Mouse (Mus musculus) neural tube, embryonic 11.5 days (tissue): ENCODE data around the gene Limch1. TPM values are rescaled to one million over a fixed set of nuclear protein-coding genes. Genes with fewer than 3 reads are reported as not detected.

Experiments
- ATAC-seq: fragments of 200-750 bp; cut with Nextera tagmentation; 2 replicates; pipeline ENCODE4 v1.8.0; 2017; ENCODE audit warnings: moderate number of reproducible peaks, mild to moderate bottlenecking, moderate TSS enrichment, moderate library complexity; ENCODE audit not compliant: insufficient read depth, low FRiP score, low TSS enrichment
- DNase-seq: peaks from one replicate; pipeline ENCODE4 v3.0.0-alpha.2; 2015; ENCODE audit warnings: low spot score
- H3K27ac ChIP-seq: fragments of 300-500 bp; sonication (generic); 2 replicates; pipeline ENCODE4 v1.5.1; 2014; ENCODE audit warnings: low read depth, mild to moderate bottlenecking, low read length
- H3K27me3 ChIP-seq: fragments of 300-500 bp; sonication (generic); 2 replicates; pipeline ENCODE4 v1.6.1; 2014; ENCODE audit warnings: mild to moderate bottlenecking, low read length, mixed read lengths; ENCODE audit not compliant: control insufficient read depth, insufficient read depth
- H3K36me3 ChIP-seq: fragments of 300-500 bp; sonication (generic); 2 replicates; pipeline ENCODE4 v1.6.1; 2014; ENCODE audit warnings: mild to moderate bottlenecking, low read length, moderate library complexity, mixed read lengths; ENCODE audit not compliant: control insufficient read depth, insufficient read depth
- H3K4me1 ChIP-seq: fragments of 300-500 bp; sonication (generic); 2 replicates; pipeline ENCODE4 v1.6.1; 2014; ENCODE audit warnings: low read length, mixed read lengths; ENCODE audit not compliant: control insufficient read depth, insufficient read depth
- H3K4me2 ChIP-seq: fragments of 300-500 bp; sonication (generic); 2 replicates; pipeline ENCODE4 v1.6.1; 2014; ENCODE audit warnings: low read depth, mild to moderate bottlenecking, moderate library complexity
- H3K4me3 ChIP-seq: fragments of 300-500 bp; sonication (generic); 2 replicates; pipeline ENCODE4 v1.5.1; 2014; ENCODE audit warnings: low read depth, low read length
- H3K9ac ChIP-seq: fragments of 300-500 bp; sonication (generic); 2 replicates; pipeline ENCODE4 v1.6.1; 2014; ENCODE audit warnings: mild to moderate bottlenecking, low read length
- H3K9me3 ChIP-seq: fragments of 300-500 bp; sonication (generic); 2 replicates; pipeline ENCODE4 v1.6.1; 2016; ENCODE audit warnings: low read length; ENCODE audit not compliant: control insufficient read depth
- WGBS: fragments of 180-500 bp; shearing (Covaris S2); extraction: QIAGEN DNeasy Blood & Tissue Kit; methylation state at CpG from one replicate; pipeline ENCODE4 v1.1.7; 2014; 5-methylcytosine and 5-hydroxymethylcytosine counted together
- polyA plus RNA-seq: library from polyadenylated mRNA; unstranded; fragments of >200 nt; fragmentation: Nextera tagmentation; extraction: Ambion mirVana; gene quantifications from 2 replicates; pipeline ENCODE4 v1.2.1, GENCODE M21; 2014

The Limch1 gene
- polyA plus RNA-seq, 1 experiment from 2014 or later, result 83.7 TPM

GRCm38 (mm10) chr5:66750641-66751040, 5.0 kb downstream of the Limch1 start:
- no peak for ATAC-seq
- whole genome bisulfite sequencing, result 70% methylated on average over 7 of the region's 7 CpGs
- H3K27ac ChIP-seq, result no peak overlapping the region

GRCm38 (mm10) chr5:66751332-66751980, 5.8 kb downstream of the Limch1 start:
- Histone ChIP-seq H3K4me2 (no peak overlapping the region), H3K27ac (no peak overlapping the region), H3K9me3 (no peaks in the 10 kb centered on the region), H3K36me3 (no peaks in the 10 kb centered on the region), H3K9ac (no peak overlapping the region), H3K4me1 (peaks cover 14% of the 10 kb centered on the region), H3K27me3 (0 out of 2 replicates have a peak, but pooled peaks cover 4% of the 10 kb centered on the region), H3K4me3 (no peak overlapping the region)
- 53% methylated on average over 3 of the region's 3 CpGs for WGBS
- no peak for ATAC-seq
- no peak for DNase-seq

More at GRCm38 (mm10) chr5:66750641-66751040, 5.0 kb downstream of the Limch1 start:
- Histone ChIP-seq H3K9ac (no peak overlapping the region), H3K4me2 (no peak overlapping the region), H3K9me3 (no peaks in the 10 kb centered on the region), H3K36me3 (no peaks in the 10 kb centered on the region), H3K4me3 (no peak overlapping the region), H3K27me3 (0 out of 2 replicates have a peak, but pooled peaks cover 4% of the 10 kb centered on the region), H3K4me1 (peaks cover 14% of the 10 kb centered on the region)
- no peak for DNase-seq

- DNase-seq, result no peak
- peaks cover 5% of the 10 kb centered on the region for H3K4me1 ChIP-seq
- no peak overlapping the region for H3K27ac ChIP-seq
- H3K27me3 ChIP-seq, result no peaks in the 10 kb centered on the region
- H3K9ac ChIP-seq, result no peak overlapping the region
- no peak for ATAC-seq
- no peaks in the 10 kb centered on the region for H3K9me3 ChIP-seq
- WGBS, result 96% methylated on average over 9 of the region's 9 CpGs
- no peaks in the 10 kb centered on the region for H3K36me3 ChIP-seq
- H3K4me2 ChIP-seq, result no peak overlapping the region
- H3K4me3 ChIP-seq, result no peak overlapping the region
These were observed 8.0 kb downstream of the Limch1 start for GRCm38 (mm10) chr5:66753620-66754019.

GRCm38 (mm10) chr5:66756821-66757705, 11.4 kb downstream of the Limch1 start:
- no peak overlapping the region for H3K4me3 ChIP-seq
- no peak overlapping the region for H3K27ac ChIP-seq
- no peaks in the 10 kb centered on the region for H3K9me3 ChIP-seq
- no peaks in the 10 kb centered on the region for H3K36me3 ChIP-seq
- DNase-seq, result peak; percentile 26
- H3K9ac ChIP-seq, result no peak overlapping the region
- no peak for ATAC-seq
- H3K4me1 ChIP-seq, result no peaks in the 10 kb centered on the region; the same call in 1 of the 2 replicates
- no peaks in the 10 kb centered on the region for H3K27me3 ChIP-seq
- H3K4me2 ChIP-seq, result no peak overlapping the region
- 65% methylated on average over 10 of the region's 10 CpGs for WGBS

- no peak overlapping the region for H3K9ac ChIP-seq
- ATAC-seq, result no peak
- DNase-seq, result no peak
- H3K27me3 ChIP-seq, result no peaks in the 10 kb centered on the region
- H3K27ac ChIP-seq, result no peak overlapping the region
- no peaks in the 10 kb centered on the region for H3K9me3 ChIP-seq
- no peak overlapping the region for H3K4me2 ChIP-seq
- no peak overlapping the region for H3K4me3 ChIP-seq
- no peaks in the 10 kb centered on the region for H3K36me3 ChIP-seq
- H3K4me1 ChIP-seq, result no peaks in the 10 kb centered on the region; the same call in 1 of the 2 replicates
- 68% methylated on average over 2 of the region's 2 CpGs for WGBS
These were observed 12.1 kb downstream of the Limch1 start for GRCm38 (mm10) chr5:66757706-66758237.

- no peaks in the 10 kb centered on the region for H3K9me3 ChIP-seq
- no peaks in the 10 kb centered on the region for H3K36me3 ChIP-seq
- H3K4me1 ChIP-seq, result no peaks in the 10 kb centered on the region; the same call in 1 of the 2 replicates
- H3K27me3 ChIP-seq, result no peaks in the 10 kb centered on the region
- H3K27ac ChIP-seq, result no peak overlapping the region
- no peak overlapping the region for H3K4me3 ChIP-seq
- no peak overlapping the region for H3K4me2 ChIP-seq
- ATAC-seq (no peak), DNase-seq (no peak)
- no peak overlapping the region for H3K9ac ChIP-seq
- WGBS, result 81% methylated on average over 2 of the region's 2 CpGs
These were observed 13.7 kb downstream of the Limch1 start for GRCm38 (mm10) chr5:66759354-66759753.

GRCm38 (mm10) chr5:66760747-66761146, 15.1 kb downstream of the Limch1 start:
- H3K4me1 ChIP-seq, result no peaks in the 10 kb centered on the region; the same call in 1 of the 2 replicates
- H3K36me3 ChIP-seq, result no peaks in the 10 kb centered on the region
- no peak overlapping the region for H3K4me3 ChIP-seq
- no peaks in the 10 kb centered on the region for H3K9me3 ChIP-seq
- H3K9ac ChIP-seq, result no peak overlapping the region
- no peak overlapping the region for H3K4me2 ChIP-seq
- H3K27ac ChIP-seq, result no peak overlapping the region
- DNase-seq, result no peak
- WGBS, result 92% methylated on average over 10 of the region's 10 CpGs
- H3K27me3 ChIP-seq, result no peaks in the 10 kb centered on the region
- ATAC-seq, result no peak

- no peaks in the 10 kb centered on the region; the same call in 1 of the 2 replicates for H3K4me1 ChIP-seq
- WGBS, result 92% methylated on average over 2 of the region's 2 CpGs
- H3K27me3 ChIP-seq, result no peaks in the 10 kb centered on the region
- ATAC-seq (no peak), DNase-seq (no peak)
- H3K9ac ChIP-seq, result no peak overlapping the region
- H3K36me3 ChIP-seq, result no peaks in the 10 kb centered on the region
- H3K4me3 ChIP-seq, result no peak overlapping the region
- no peak overlapping the region for H3K4me2 ChIP-seq
- no peaks in the 10 kb centered on the region for H3K9me3 ChIP-seq
- no peak overlapping the region for H3K27ac ChIP-seq
These were observed 16.4 kb downstream of the Limch1 start for GRCm38 (mm10) chr5:66762006-66762405.
